Mouse (Mus musculus): ENCODE results near the gene 6430628N08Rik.

The 6430628N08Rik gene

DNA sequence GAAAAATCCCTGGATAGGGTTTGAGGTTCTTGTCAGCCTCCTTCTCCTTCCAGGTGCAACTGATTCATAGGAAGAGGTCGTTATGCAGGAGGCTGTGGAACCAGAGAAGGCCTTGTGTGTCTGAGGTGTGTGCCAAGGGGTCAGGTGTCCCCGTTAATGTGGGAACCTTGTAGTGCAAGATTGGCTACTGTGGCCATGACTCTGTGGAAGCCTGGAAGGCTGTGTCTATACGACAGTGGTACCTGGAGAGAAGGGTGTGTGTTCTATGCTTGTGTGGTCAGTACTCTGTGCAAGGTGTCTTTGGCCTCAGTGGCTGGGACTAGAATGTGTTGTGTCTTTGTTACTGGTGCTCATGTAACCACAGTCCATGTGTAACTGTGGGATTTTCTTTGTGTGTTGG lies 50.2 kb downstream of the 6430628N08Rik start:
- DNase-seq: no peak

DNA sequence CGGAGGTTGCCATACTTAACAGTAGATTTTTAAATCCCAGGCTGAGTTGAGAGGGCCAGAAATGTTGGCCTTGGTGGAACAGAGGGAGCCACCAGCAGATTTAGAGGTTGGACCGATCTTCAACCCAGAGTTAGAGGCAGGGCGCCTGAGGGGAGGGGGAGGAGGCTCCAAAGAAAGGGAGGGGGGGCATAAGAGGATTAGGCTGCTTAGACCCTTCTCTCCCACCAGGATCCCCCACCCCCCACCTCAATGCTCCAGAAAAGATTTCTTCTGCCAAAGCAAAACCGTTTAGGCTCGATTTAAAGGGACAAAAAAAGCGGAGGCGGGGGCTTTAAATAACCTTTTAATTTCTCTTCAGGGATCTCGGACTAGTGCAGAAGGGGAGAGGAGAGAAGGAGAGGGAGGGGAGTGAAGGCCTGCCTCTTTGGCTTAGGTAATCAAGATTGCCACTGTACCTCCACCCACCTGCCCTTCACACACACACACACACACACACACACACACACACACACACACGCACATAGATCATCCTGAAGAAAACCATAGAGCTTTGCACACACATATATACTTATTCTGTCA lies 50.9 kb downstream of the 6430628N08Rik start:
- DNase-seq: no peak

DNA sequence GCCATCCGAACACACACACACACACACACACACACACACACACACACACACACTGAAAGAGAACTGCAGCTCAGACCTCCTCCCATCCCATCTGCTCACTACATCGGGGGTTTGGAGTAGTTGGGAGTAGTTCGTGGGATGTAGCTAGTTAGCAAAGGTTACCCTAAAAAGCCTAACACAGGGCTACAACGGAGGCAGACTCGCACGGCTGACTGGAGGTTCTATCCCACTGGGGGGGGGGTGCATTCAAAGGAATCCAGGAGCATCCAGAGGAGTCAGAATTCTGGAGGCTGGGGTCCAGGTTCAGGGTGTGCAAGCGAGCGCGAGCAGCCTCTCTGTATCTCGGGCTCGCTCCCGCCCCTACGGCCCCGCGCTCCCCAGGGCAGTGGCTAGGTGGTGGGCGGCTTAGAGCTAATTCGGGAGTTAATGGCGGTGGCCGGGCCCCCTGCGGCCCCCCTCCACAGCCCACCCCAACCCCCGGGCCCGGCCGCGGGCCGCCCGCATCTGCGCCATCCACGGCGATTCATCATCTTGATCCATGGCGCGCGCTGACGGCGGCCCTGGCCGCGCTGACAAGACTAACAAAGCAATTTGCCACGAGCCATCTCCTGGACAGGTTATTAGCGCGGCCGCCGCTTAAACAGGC lies 53.3 kb downstream of the 6430628N08Rik start:
- DNase-seq: no peak
